Mouse (Mus musculus) small intestine, adult 2 months (tissue): ENCODE measurements around the gene Zfp954.

Experiments used
- CTCF ChIP-seq: fragments of 200-500 bp; IDR thresholded peaks from 2 replicates; pipeline ENCODE4 v1.5.1; 2012; ENCODE audit warnings: low read depth, mild to moderate bottlenecking, control low read depth, inconsistent platforms, low read length, moderate library complexity, mixed read lengths; ENCODE audit not compliant: insufficient replicate concordance, insufficient read length; ENCODE audit errors: extremely low read depth
- POLR2A ChIP-seq: fragments of 200-500 bp; IDR thresholded peaks from 2 replicates; pipeline ENCODE4 v1.6.1; 2012; ENCODE audit warnings: low read depth, mild to moderate bottlenecking, control low read depth, inconsistent platforms, low read length, moderate library complexity

- TF ChIP-seq CTCF (no peak), POLR2A (no peak)
Observed at GRCm38 (mm10) chr7:7132751-7133150, 11.5 kb upstream of the Zfp954 start.
